Mouse (Mus musculus): Measurements from ENCODE around the gene Map3k12.

GRCm38 (mm10) chr15:102505770-102506463, 10.9 kb downstream of the Map3k12 start:
- TF ChIP-seq CTCF (IDR thresholded peaks at IDR 0.05; ENCODE audit: low read depth), result no peak
- TF ChIP-seq EP300 (IDR thresholded peaks at IDR 0.05; ENCODE audit: low read depth), result no peak
